Mouse (Mus musculus) limb, embryonic 11.5 days (tissue): ENCODE measurements around the gene Golga3. TPM values are rescaled to one million over a fixed set of nuclear protein-coding genes. Genes with fewer than 3 reads are reported as not detected.

Experiments used
- ATAC-seq: fragments of 200-750 bp; cut with Nextera tagmentation; 2 replicates; pipeline ENCODE4 v1.8.0; 2017; ENCODE audit warnings: low read depth; ENCODE audit not compliant: insufficient number of reproducible peaks, low FRiP score, low TSS enrichment
- DNase-seq: peaks from one replicate; pipeline ENCODE4 v3.0.0-alpha.2; 2015; ENCODE audit warnings: low spot score
- H3K27ac ChIP-seq: fragments of 300-500 bp; sonication (generic); replicated peaks from 2 replicates; pipeline ENCODE4 v1.5.1; 2014; ENCODE audit warnings: low read depth, mild to moderate bottlenecking, low read length
- H3K27me3 ChIP-seq: fragments of 300-500 bp; sonication (generic); 2 replicates; pipeline ENCODE4 v1.6.1; 2014; ENCODE audit warnings: mild to moderate bottlenecking, low read length, mixed read lengths; ENCODE audit not compliant: control insufficient read depth, insufficient read depth
- H3K36me3 ChIP-seq: fragments of 300-500 bp; sonication (generic); 2 replicates; pipeline ENCODE4 v1.6.1; 2014; ENCODE audit warnings: mild to moderate bottlenecking, low read length, moderate library complexity, mixed read lengths; ENCODE audit not compliant: control insufficient read depth, insufficient read depth
- H3K4me1 ChIP-seq: fragments of 300-500 bp; sonication (generic); 2 replicates; pipeline ENCODE4 v1.6.1; 2014; ENCODE audit warnings: low read length, mixed read lengths; ENCODE audit not compliant: control insufficient read depth, insufficient read depth
- H3K4me2 ChIP-seq: fragments of 300-500 bp; sonication (generic); 2 replicates; pipeline ENCODE4 v1.6.1; 2014; ENCODE audit warnings: low read depth, mild to moderate bottlenecking, moderate library complexity; ENCODE audit not compliant: severe bottlenecking
- H3K4me3 ChIP-seq: fragments of 300-500 bp; sonication (generic); 2 replicates; pipeline ENCODE4 v1.5.1; 2014; ENCODE audit warnings: low read depth, low read length
- H3K9ac ChIP-seq: fragments of 300-500 bp; sonication (generic); 2 replicates; pipeline ENCODE4 v1.6.1; 2014; ENCODE audit warnings: mild to moderate bottlenecking, low read length
- H3K9me3 ChIP-seq: fragments of 300-500 bp; sonication (generic); 2 replicates; pipeline ENCODE4 v1.6.1; 2016; ENCODE audit warnings: low read length; ENCODE audit not compliant: control insufficient read depth
- whole genome bisulfite sequencing: fragments of 180-500 bp; shearing (Covaris S2); extraction: QIAGEN DNeasy Blood & Tissue Kit; methylation state at CpG from one replicate; pipeline ENCODE4 v1.1.7; 2014; 5-methylcytosine and 5-hydroxymethylcytosine counted together
- polyA plus RNA-seq: library from polyadenylated mRNA; unstranded; fragments of >200 nt; fragmentation: Nextera tagmentation; extraction: Ambion mirVana; gene quantifications from 2 replicates; pipeline ENCODE4 v1.2.1, GENCODE M21; 2014

Golga3 gene
- polyA plus RNA-seq = 25.2 and 26.3 TPM in 2 replicates

DNA sequence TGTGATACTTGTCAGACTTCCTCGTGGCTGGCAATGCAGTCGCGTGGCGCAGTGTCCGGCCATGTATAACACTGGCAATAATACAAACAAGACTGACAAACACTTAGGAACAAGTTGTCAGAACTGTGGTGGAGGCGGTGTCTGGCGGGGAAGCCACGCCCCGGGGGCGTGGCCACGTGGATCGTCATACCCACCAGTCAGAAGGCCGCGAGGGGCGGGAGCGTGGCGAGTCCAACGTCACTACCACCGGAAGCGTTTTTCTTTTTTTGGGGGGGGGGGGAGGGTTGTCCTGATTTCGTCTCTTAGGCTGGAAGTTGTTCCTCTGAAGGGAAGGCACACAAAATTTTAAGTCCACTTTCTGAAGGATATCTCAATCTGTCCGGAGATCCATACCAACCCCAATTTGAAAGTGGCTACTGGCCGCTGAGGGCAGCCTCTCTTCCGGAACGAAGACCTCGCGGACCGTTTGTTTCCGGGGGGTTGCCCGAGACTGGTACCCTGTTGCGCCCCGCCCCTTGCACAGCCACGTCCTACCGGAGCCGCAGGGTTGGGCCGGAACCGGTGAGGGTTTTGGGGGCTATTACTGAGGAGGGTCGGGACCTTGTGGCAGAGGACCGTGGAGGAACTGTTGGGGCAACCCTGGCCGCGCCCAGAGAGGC lies at the start of gene Golga3:
Golga3 (plus strand) TSS at position 340 of the 659 bp plus-strand sequence.
- 0% methylated on average over 41 of the region's 41 CpGs for WGBS

DNA sequence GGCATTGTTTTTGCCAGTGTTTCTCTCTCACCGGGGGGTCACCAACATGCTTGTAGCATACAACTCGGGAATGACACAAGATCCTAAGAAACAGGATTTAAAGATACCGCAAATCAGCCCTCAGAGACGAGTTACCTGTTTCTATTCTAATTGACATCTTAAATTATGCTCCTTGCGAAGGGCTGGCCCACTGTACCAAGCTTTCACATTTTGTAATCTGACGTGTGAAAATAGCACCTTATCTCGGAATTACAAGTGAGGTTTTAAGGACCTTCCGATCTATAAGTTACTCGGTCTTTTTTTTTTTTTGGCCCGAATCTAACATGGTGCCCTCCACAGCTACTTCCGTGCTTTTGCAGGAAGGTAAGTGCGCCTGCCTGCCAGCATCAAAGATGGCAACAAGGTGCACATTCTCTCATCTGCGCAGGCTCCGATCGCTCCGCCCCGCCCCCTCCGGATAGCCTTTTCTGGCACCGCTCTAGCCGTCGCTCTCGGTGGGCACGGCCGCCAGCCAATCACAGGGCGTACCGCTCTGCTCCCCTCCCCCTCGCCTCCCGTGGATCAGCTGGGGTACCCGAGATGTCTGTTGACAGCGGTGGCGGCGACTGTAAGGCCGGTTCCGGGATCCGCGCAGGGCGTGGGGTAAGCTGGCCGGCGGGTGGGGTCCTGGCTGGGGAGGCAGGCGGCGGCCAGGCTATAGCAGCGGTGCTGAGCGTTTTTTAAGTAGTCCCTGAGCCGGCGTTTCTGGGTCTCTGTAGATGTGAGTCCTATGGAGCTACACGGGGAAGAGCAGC lies 41.0 kb upstream of the Golga3 start, which contains the start of gene Chfr:
Chfr (plus strand) TSS at position 550 of the 794 bp plus-strand sequence.
- 4% methylated on average over 46 of the region's 46 CpGs for WGBS
- peaks cover 3% of the 10 kb centered on the region for H3K36me3 ChIP-seq
- H3K4me2 ChIP-seq = peak within 1 kb of the TSS; percentile 79
- peak within 1 kb of the TSS; percentile 69 for H3K4me3 ChIP-seq
- peak; percentile 100 for DNase-seq
- no peaks in the 10 kb centered on the region for H3K27me3 ChIP-seq
- ATAC-seq = peak; percentile 99
- H3K9me3 ChIP-seq = peaks cover 2% of the 10 kb centered on the region; the same call in 1 of the 2 replicates
- H3K27ac ChIP-seq = no peak within 1 kb of the TSS
- peak within 1 kb of the TSS; percentile 69 for H3K9ac ChIP-seq
- H3K4me1 ChIP-seq = no peaks in the 10 kb centered on the region

More for the DNA sequence above, at the start of gene Golga3:
- H3K9me3 ChIP-seq = no peaks in the 10 kb centered on the region
- DNase-seq (peak; percentile 93), ATAC-seq (peak; percentile 97)
- peak within 1 kb of the TSS; percentile 76 for H3K9ac ChIP-seq
- H3K4me1 ChIP-seq = no peaks in the 10 kb centered on the region
- peak within 1 kb of the TSS; percentile 84 for H3K4me3 ChIP-seq
- H3K27ac ChIP-seq = 0 out of 2 replicates have a peak within 1 kb of the TSS, but pooled peaks have one; percentile 8
- H3K27me3 ChIP-seq = no peaks in the 10 kb centered on the region
- peak within 1 kb of the TSS; percentile 73 for H3K4me2 ChIP-seq
- H3K36me3 ChIP-seq = no peaks in the 10 kb centered on the region; the same call in 1 of the 2 replicates

DNA sequence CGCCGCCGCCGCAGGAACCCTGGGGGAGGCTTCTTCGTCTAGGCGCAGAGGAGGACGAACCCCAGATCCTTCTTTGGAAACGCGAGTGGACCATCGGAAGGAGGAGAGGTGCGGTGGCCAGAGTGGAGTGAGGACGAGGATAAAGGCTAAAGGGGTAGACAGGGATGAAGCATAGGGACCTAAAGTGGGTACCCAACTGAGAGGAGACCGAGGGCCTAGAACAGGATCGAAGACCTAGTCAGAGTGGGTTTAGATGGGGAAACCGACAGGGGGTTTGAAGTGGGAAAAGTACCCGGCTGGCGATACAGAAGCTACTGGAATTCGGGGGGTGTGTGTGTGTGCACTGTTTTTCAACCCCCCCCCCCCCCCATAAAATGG lies 40.4 kb upstream of the Golga3 start:
- no peaks in the 10 kb centered on the region for H3K9me3 ChIP-seq
- H3K4me3 ChIP-seq = peak overlapping the region; percentile 69
- no peaks in the 10 kb centered on the region for H3K27me3 ChIP-seq
- no peak overlapping the region for H3K27ac ChIP-seq
- no peaks in the 10 kb centered on the region; the same call in 1 of the 2 replicates for H3K36me3 ChIP-seq
- H3K4me2 ChIP-seq = peak overlapping the region; percentile 79
- H3K9ac ChIP-seq = peak overlapping the region; percentile 69
- DNase-seq = no peak
- H3K4me1 ChIP-seq = no peaks in the 10 kb centered on the region
- 6% methylated on average over 18 of the region's 18 CpGs for WGBS
- peak; percentile 41 for ATAC-seq

DNA sequence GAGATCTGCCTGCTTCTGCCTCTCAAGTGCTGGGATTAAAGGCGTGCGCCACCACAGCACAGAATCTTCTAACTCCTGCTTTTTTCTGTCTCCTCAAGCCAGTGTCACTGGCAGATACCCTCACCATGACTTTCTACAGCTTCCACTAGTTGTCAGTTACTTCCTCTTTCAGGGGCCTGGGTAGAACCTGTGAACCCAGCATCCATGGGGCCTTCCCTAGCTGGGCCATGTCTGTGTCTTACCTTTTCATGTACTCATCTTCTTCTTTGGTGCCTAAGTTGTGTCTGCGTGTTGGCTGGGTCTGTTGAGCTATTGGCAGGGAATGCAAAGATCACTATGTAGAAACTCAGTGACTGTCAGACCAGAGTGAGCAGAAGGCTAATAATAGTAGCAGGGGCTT lies 38.7 kb upstream of the Golga3 start:
- H3K27me3 ChIP-seq = no peaks in the 10 kb centered on the region
- H3K9me3 ChIP-seq = no peaks in the 10 kb centered on the region
- H3K4me3 ChIP-seq = no peak overlapping the region
- WGBS = 90% methylated on average over 3 of the region's 3 CpGs
- no peaks in the 10 kb centered on the region; the same call in 1 of the 2 replicates for H3K36me3 ChIP-seq
- no peak overlapping the region for H3K27ac ChIP-seq
- no peaks in the 10 kb centered on the region for H3K4me1 ChIP-seq
- no peak for DNase-seq
- no peak overlapping the region for H3K9ac ChIP-seq
- no peak overlapping the region for H3K4me2 ChIP-seq
- ATAC-seq = no peak

DNA sequence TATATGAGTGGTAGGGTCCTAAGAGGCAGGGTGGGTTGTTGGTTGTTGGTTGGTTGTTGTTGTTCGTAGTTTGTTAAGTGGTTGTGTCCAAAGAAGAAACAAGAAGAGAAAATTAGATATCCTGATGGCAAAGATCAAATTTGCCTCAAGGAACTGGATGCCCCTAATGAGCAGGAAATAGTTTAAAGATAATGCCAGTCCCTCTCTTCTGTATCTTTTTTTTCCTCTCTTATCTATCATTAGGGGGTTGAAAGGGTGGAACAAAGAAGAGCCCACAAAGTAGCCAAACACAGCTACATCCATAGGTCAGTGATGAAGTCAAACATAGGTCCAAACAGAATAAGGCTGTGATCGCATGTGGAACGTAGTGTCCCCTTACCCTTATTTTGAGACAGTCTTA lies 37.2 kb upstream of the Golga3 start:
- DNase-seq (no peak), ATAC-seq (no peak)
- Histone ChIP-seq H3K4me3 (no peak overlapping the region), H3K27me3 (no peaks in the 10 kb centered on the region), H3K36me3 (peaks cover 2% of the 10 kb centered on the region; the same call in 1 of the 2 replicates), H3K9me3 (no peaks in the 10 kb centered on the region), H3K4me2 (no peak overlapping the region), H3K9ac (no peak overlapping the region), H3K27ac (no peak overlapping the region), H3K4me1 (no peaks in the 10 kb centered on the region)
- WGBS = 92% methylated on average over 3 of the region's 3 CpGs

DNA sequence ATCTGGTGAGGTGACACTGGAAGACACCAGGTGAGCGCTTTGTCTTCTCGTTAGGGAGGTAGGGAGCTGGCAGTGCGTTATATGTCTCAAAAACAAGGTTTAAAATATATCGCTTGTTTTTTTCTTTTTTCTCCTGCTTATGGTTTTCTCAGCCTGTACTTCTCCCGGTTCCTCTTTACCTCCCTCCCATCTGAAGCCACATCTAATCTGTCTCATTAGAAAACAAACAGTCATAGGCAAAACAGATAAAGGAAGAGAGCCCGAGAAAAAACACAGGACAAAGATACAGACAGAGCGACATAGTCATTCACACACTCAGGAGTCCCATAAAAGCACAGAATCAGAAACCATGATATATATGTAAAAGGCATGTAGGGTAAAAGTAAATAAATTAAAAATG lies 36.1 kb upstream of the Golga3 start:
- no peak overlapping the region for H3K4me3 ChIP-seq

DNA sequence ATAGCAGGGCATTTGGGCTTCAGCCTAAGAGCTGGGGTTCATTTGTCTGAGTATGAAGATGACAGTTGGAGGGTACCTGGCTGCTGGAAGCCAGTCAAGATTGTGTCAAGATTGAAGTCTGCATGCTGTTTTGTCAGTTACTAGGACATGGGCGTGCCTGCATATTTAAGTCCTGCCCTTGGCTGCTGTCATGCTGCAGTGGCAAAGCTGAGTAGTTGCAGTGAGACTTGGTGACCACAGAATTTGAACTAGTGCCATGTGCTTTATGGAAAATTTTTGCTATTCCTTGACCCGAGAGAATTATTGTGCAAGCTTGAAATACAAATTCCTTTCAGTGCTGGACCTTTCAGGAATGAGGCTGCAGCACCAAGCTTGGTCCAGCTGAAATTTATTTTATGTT lies 34.2 kb upstream of the Golga3 start:
- Histone ChIP-seq H3K9ac (no peak overlapping the region), H3K36me3 (peaks cover 13% of the 10 kb centered on the region), H3K4me2 (no peak overlapping the region), H3K9me3 (no peaks in the 10 kb centered on the region), H3K4me3 (no peak overlapping the region), H3K27me3 (no peaks in the 10 kb centered on the region), H3K27ac (no peak overlapping the region), H3K4me1 (no peaks in the 10 kb centered on the region)
- 91% methylated on average over 2 of the region's 2 CpGs for WGBS
- ATAC-seq (no peak), DNase-seq (no peak)

More for the DNA sequence above, 36.1 kb upstream of the Golga3 start:
- H3K36me3 ChIP-seq = peaks cover 5% of the 10 kb centered on the region; the same call in 1 of the 2 replicates
- H3K9me3 ChIP-seq = no peaks in the 10 kb centered on the region
- H3K4me1 ChIP-seq = no peaks in the 10 kb centered on the region
- no peaks in the 10 kb centered on the region for H3K27me3 ChIP-seq
- no peak overlapping the region for H3K27ac ChIP-seq
- no peak overlapping the region for H3K9ac ChIP-seq
- WGBS = 94% methylated on average over 7 of the region's 7 CpGs
- no peak overlapping the region for H3K4me2 ChIP-seq
- no peak for DNase-seq
- no peak for ATAC-seq

DNA sequence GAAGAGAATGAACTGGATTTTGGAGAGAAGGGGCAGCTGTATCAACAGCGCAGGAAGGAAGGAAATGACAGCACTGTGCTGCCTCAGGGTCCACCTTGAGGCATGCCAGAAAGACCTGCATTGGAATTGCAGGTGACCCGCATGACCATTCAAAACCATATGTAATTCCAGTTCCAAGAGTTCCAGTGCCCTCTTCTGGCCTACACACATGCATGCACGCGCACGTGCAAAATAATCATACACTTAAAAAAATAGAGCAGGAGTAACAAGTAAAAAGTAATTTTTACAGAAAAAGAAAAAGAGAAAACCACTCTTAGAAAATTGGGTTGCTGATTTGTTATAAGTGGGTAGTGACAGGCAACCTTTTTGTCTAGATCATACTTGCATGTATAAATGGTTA lies 33.5 kb upstream of the Golga3 start:
- Histone ChIP-seq H3K27me3 (no peaks in the 10 kb centered on the region), H3K9me3 (no peaks in the 10 kb centered on the region), H3K4me1 (no peaks in the 10 kb centered on the region), H3K9ac (no peak overlapping the region), H3K4me2 (no peak overlapping the region), H3K4me3 (no peak overlapping the region), H3K36me3 (peaks cover 16% of the 10 kb centered on the region), H3K27ac (no peak overlapping the region)
- DNase-seq (no peak), ATAC-seq (no peak)
- 89% methylated on average over 5 of the region's 5 CpGs for WGBS
